Mouse (Mus musculus) neutrophil, adult 5-6 weeks (primary cell): ENCODE measurements around the gene Bpnt1. TPM values are rescaled to one million over a fixed set of nuclear protein-coding genes. Genes with fewer than 3 reads are reported as not detected.
A peak's percentile ranks its signal among the peaks of the same experiment; 100 is the strongest.

ENCODE experiments used
- ATAC-seq: fragments of 151-379, 151-347 bp; 2 replicates; pipeline ENCODE4 v1.8.0; 2017; ENCODE audit warnings: mild to moderate bottlenecking, moderate TSS enrichment; ENCODE audit not compliant: insufficient number of reproducible peaks, poor library complexity, low FRiP score, severe bottlenecking; ENCODE audit errors: extremely low read depth
- total RNA-seq: library from RNA; stranded (forward); fragments of 200-1000 nt; gene quantifications from 2 replicates; pipeline ENCODE4 v1.2.3, GENCODE M21; 2017

The Bpnt1 gene
- total RNA-seq, 1 experiment from 2014 or later = 12.5 TPM

GRCm38 (mm10) chr1:185364183-185364540 is 32.2 kb downstream of the Bpnt1 start:
- ATAC-seq = no peak

- no peak for ATAC-seq
Measured at GRCm38 (mm10) chr1:185367383-185367782, 35.4 kb downstream of the Bpnt1 start.

- ATAC-seq = no peak
Measured at GRCm38 (mm10) chr1:185369979-185370378, 38.0 kb downstream of the Bpnt1 start.

- ATAC-seq = no peak
Measured at GRCm38 (mm10) chr1:185376390-185376789, 44.4 kb downstream of the Bpnt1 start.

- ATAC-seq = no peak
Measured at GRCm38 (mm10) chr1:185377429-185377828, 45.5 kb downstream of the Bpnt1 start.

- ATAC-seq = no peak
Measured at GRCm38 (mm10) chr1:185401615-185402014, 69.7 kb downstream of the Bpnt1 start.

- ATAC-seq = peak; percentile 66; the same call in 1 of the 2 replicates
Measured at GRCm38 (mm10) chr1:185404021-185404420, 72.1 kb downstream of the Bpnt1 start.

- no peak for ATAC-seq
Measured at GRCm38 (mm10) chr1:185405921-185406320, 74.0 kb downstream of the Bpnt1 start.

Other genes with a start within 250 kb of the Bpnt1 start
- 49.3 and 61.1 TPM in 2 replicates for gene Rab3gap2, start 128.0 kb upstream of the Bpnt1 start, total RNA-seq
- 32.0 and 34.6 TPM in 2 replicates for gene Iars2, start 2.8 kb upstream of the Bpnt1 start, total RNA-seq
- gene Eprs, start 30.9 kb downstream of the Bpnt1 start, total RNA-seq = 70.6 and 73.8 TPM in 2 replicates
- not detected in 2 replicates for gene Slc30a10, start 122.7 kb downstream of the Bpnt1 start, total RNA-seq